Mouse (Mus musculus) hindbrain, embryonic 16.5 days (tissue): ENCODE data around the gene Med22. TPM values are rescaled to one million over a fixed set of nuclear protein-coding genes. Genes with fewer than 3 reads are reported as not detected.
"Not testable (repeated sequence)": the region's sequence is repeated elsewhere in the genome, so short reads cannot be mapped to it uniquely, and the experiment has no call there.

Experiments used
- ATAC-seq: fragments of 200-750 bp; cut with Nextera tagmentation; 2 replicates; pipeline ENCODE4 v1.8.0; 2017; ENCODE audit warnings: moderate TSS enrichment, moderate library complexity
- H3K27ac ChIP-seq: fragments of 300-500 bp; sonication (generic); 2 replicates; pipeline ENCODE4 v1.5.1; 2014; ENCODE audit warnings: low read depth, mild to moderate bottlenecking, control low read depth, low read length, moderate library complexity
- H3K27me3 ChIP-seq: fragments of 300-500 bp; sonication (generic); replicated peaks from 2 replicates; pipeline ENCODE4 v1.6.1; 2014; ENCODE audit warnings: low read length; ENCODE audit not compliant: control insufficient read depth, insufficient read depth
- H3K36me3 ChIP-seq: fragments of 300-500 bp; sonication (generic); 2 replicates; pipeline ENCODE4 v1.6.1; 2014; ENCODE audit warnings: mild to moderate bottlenecking, low read length, moderate library complexity, mixed read lengths; ENCODE audit not compliant: control insufficient read depth, insufficient read depth
- H3K4me1 ChIP-seq: fragments of 300-500 bp; sonication (generic); 2 replicates; pipeline ENCODE4 v1.6.1; 2014; ENCODE audit warnings: low read depth, low read length; ENCODE audit not compliant: control insufficient read depth, insufficient read depth
- H3K4me2 ChIP-seq: fragments of 300-500 bp; sonication (generic); 2 replicates; pipeline ENCODE4 v1.6.1; 2014; ENCODE audit warnings: mild to moderate bottlenecking, low read length, control low read depth, moderate library complexity
- H3K4me3 ChIP-seq: fragments of 300-500 bp; sonication (generic); 2 replicates; pipeline ENCODE4 v1.5.1; 2014; ENCODE audit warnings: mild to moderate bottlenecking, low read length, control low read depth, moderate library complexity
- H3K9ac ChIP-seq: fragments of 300-500 bp; sonication (generic); 2 replicates; pipeline ENCODE4 v1.6.1; 2014; ENCODE audit warnings: low read depth, mild to moderate bottlenecking, control low read depth, low read length, moderate library complexity
- H3K9me3 ChIP-seq: fragments of 300-500 bp; sonication (generic); 2 replicates; pipeline ENCODE4 v1.6.1; 2014; ENCODE audit warnings: mild to moderate bottlenecking, low read length, moderate library complexity; ENCODE audit not compliant: control insufficient read depth
- WGBS: fragments of 180-500 bp; shearing (Covaris S2); extraction: QIAGEN DNeasy Blood & Tissue Kit; methylation state at CpG from one replicate; pipeline ENCODE4 v1.1.7; 2014; 5-methylcytosine and 5-hydroxymethylcytosine counted together
- polyA plus RNA-seq: library from polyadenylated mRNA; unstranded; fragments of >200 nt; fragmentation: Nextera tagmentation; extraction: Ambion mirVana; gene quantifications from 2 replicates; pipeline ENCODE4 v1.2.1, GENCODE M21; 2015

Med22 gene
- polyA plus RNA-seq, 1 experiment from 2014 or later, result 119 TPM

DNA sequence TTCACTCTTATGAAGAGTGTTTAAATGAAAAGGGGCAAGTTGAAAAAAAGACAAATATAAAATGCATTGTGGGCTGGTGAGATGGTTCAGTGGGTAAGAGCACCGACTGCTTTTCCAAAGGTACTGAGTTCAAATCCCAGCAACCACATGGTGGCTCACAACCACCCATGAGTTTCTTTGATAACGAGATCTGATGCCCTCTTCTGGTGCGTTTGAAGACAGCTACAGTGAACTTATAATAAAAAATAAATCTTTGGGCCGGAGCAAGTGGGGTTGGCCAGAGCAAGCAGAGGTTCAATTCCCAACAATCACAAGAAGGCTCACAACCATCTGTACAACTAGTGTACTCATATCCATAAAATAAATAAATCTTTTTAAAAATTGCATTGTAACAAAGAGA lies 14.6 kb downstream of the Med22 start:
- Histone ChIP-seq H3K4me2 (no peak overlapping the region), H3K9me3 (no peaks in the 10 kb centered on the region), H3K9ac (no peak overlapping the region), H3K4me1 (no peaks in the 10 kb centered on the region), H3K27ac (no peak overlapping the region), H3K36me3 (peaks cover 49% of the 10 kb centered on the region), H3K4me3 (no peak overlapping the region), H3K27me3 (no peaks in the 10 kb centered on the region)
- no peak for ATAC-seq
- 94% methylated on average over 4 of the region's 4 CpGs for WGBS

DNA sequence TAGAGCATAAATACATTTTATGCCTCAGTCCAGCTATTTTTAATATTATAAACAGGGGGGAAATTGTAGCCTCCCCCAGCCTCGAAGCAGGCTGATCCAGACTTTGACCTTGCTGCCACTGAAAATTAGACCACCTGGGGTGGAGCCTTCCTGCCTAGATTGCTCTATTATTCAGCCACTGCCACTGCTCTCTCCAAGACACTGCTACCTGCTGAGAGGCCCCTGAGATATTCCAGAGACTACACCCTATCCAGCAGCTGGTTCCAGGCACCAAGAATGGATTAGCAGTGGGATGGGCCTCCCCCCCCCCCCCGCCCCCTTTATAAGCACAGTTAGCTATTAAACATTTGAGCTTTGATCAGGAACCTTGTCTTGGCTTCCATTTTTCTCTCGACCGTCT lies 24.3 kb downstream of the Med22 start:
- H3K9me3 ChIP-seq, H3K27me3 ChIP-seq, ATAC-seq, H3K9ac ChIP-seq, H3K4me2 ChIP-seq, H3K4me3 ChIP-seq, H3K27ac ChIP-seq, H3K4me1 ChIP-seq: not testable (repeated sequence)
- H3K36me3 ChIP-seq, result peaks cover 15% of the 10 kb centered on the region
- WGBS, result 42% methylated on average over 4 of the region's 4 CpGs

DNA sequence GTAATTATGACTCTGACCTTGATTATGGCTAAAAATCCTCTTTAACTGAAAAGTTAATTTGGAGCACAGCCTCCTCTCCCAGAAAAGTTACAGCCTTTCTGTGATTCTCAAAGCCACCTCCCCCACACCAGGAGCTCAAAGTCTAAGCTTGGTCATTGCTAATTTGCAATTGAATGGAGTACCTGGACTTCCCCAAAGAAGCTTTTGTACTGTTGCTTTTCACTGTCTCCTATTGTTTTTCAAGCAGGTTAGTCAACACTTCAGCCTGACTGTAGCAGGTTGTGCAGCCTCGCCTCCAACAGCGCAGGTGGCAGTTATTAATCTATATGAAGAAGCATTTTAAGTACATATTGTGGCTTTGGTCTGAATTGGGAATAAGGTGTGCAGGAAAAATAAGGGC lies 24.9 kb downstream of the Med22 start:
- H3K4me1 ChIP-seq, H3K4me2 ChIP-seq, H3K27ac ChIP-seq, H3K36me3 ChIP-seq, H3K4me3 ChIP-seq, H3K9ac ChIP-seq, H3K9me3 ChIP-seq, ATAC-seq, H3K27me3 ChIP-seq: not testable (repeated sequence)
- 80% methylated on average over 2 of the region's 2 CpGs for WGBS

DNA sequence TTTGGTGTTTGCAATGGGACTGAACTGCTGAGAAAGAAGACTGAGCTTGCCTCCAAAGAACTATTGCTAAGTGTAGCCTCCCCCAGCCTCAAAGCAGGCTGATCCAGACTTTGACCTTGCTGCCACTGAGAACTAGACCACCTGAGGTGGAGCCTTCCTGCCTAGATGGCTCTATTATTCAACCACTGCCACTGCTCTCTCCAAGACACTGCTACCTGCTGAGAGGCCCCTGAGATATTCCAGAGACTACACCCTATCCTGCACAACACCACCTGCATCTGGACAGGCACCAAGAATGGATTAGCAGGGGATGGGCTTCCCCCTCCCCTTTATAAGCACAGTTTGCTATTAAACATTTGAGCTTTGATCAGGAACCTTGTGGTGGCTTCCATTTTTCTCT lies 31.9 kb downstream of the Med22 start:
- no peak overlapping the region for H3K9ac ChIP-seq
- no peak overlapping the region for H3K4me2 ChIP-seq
- no peak overlapping the region for H3K4me3 ChIP-seq
- no peaks in the 10 kb centered on the region for H3K36me3 ChIP-seq
- peaks cover 3% of the 10 kb centered on the region; the same call in 1 of the 2 replicates for H3K9me3 ChIP-seq
- no peak overlapping the region for H3K27ac ChIP-seq
- no peaks in the 10 kb centered on the region for H3K4me1 ChIP-seq
- ATAC-seq, result no peak
- H3K27me3 ChIP-seq, result no peaks in the 10 kb centered on the region

DNA sequence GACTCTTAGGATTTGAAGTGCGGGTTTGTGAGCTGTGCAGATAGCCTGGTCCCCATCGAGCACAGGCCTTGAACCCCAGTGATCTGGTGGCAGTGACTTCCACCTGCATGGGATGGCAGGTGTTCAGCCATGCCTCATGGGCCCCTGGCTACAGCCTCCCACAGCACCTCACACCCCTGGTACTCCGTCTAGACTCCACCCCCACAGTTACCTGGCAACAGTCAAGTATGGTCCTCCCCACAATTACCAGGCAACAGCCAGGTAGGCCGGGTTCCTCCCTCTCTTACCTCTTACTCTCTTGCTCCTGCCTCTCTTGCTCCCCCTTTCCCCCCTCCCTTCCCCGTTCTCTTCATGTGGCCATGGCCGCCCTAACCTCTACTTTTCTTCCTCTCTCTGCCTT lies 39.8 kb downstream of the Med22 start:
- 57% methylated on average over 6 of the region's 6 CpGs for WGBS
- H3K27me3 ChIP-seq, result no peaks in the 10 kb centered on the region

DNA sequence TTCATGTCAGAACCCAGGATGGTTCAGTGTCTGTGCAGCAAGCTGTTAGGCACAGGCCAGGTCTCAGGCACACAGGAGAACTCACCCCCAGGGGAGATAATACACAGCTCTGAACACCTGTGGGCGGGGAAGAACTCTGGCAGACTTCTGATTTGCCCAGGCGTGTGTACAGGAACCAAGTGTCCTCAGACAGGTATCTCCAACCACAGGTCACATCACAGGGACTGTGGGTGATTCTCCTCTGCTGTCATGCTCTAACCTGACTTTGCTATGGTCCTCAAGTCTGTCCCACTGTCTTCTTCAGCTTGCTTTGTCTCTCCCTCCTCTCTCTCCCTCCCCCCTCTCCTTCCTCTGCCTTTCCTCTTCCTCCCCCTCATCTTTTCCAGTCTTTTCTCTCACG lies 45.6 kb downstream of the Med22 start, which contains the start of gene Abo:
Gene Abo (minus strand): TSS at position 101 of the 400 bp plus-strand sequence.
- no peaks in the 10 kb centered on the region for H3K36me3 ChIP-seq
- H3K4me2 ChIP-seq, result no peak within 1 kb of the TSS
- WGBS, result 71% methylated on average over 3 of the region's 3 CpGs
- no peak within 1 kb of the TSS for H3K27ac ChIP-seq
- H3K27me3 ChIP-seq, result no peaks in the 10 kb centered on the region
- no peak within 1 kb of the TSS for H3K9ac ChIP-seq
- H3K9me3 ChIP-seq, result no peaks in the 10 kb centered on the region
- no peaks in the 10 kb centered on the region for H3K4me1 ChIP-seq
- H3K4me3 ChIP-seq, result no peak within 1 kb of the TSS
- ATAC-seq, result no peak

More for the DNA sequence above, 39.8 kb downstream of the Med22 start:
- Histone ChIP-seq H3K4me2 (no peak overlapping the region), H3K4me1 (no peaks in the 10 kb centered on the region), H3K36me3 (no peaks in the 10 kb centered on the region), H3K27ac (no peak overlapping the region), H3K9ac (no peak overlapping the region), H3K9me3 (no peaks in the 10 kb centered on the region), H3K4me3 (no peak overlapping the region)
- no peak for ATAC-seq

DNA sequence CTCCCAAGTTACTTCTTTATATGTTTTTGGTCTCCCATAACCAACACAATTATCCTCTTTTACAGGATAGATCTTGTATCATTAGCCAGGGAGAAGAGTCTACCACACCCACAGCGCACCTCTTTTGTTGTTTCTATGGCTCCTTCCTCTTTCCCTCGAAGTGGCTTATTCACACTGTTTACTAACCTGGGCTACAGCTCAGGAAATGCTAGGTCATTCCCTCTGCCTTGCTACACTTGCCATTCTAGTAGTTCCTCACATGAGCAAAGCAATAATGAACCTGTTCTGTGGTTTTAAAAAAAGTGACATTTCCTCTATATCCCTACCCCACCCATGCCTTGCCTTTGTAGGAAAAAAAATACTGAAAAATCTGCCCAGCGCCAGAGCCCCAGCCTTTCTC lies 47.6 kb downstream of the Med22 start:
- ATAC-seq, result no peak
- no peaks in the 10 kb centered on the region for H3K4me1 ChIP-seq
- no peak overlapping the region for H3K27ac ChIP-seq
- H3K9me3 ChIP-seq, result no peaks in the 10 kb centered on the region
- WGBS, result 73% methylated on average over 3 of the region's 3 CpGs
- no peak overlapping the region for H3K9ac ChIP-seq
- H3K4me2 ChIP-seq, result no peak overlapping the region
- no peaks in the 10 kb centered on the region for H3K27me3 ChIP-seq
- no peaks in the 10 kb centered on the region for H3K36me3 ChIP-seq
- H3K4me3 ChIP-seq, result no peak overlapping the region

Other genes with a start within 250 kb of the Med22 start
- not detected in 2 replicates for gene Lcn4, start 239.4 kb downstream of the Med22 start, polyA plus RNA-seq
- not detected in 2 replicates for gene Abo, start 45.7 kb downstream of the Med22 start, polyA plus RNA-seq
- gene Surf6, start 7.8 kb downstream of the Med22 start, polyA plus RNA-seq, result 31.1 and 32.2 TPM in 2 replicates
- 341 and 368 TPM in 2 replicates for gene Rpl7a, start 87 bp upstream of the Med22 start, polyA plus RNA-seq
- gene Surf2, start 5.7 kb upstream of the Med22 start, polyA plus RNA-seq, result 55.8 and 57.3 TPM in 2 replicates
- gene Surf1, start 5.9 kb upstream of the Med22 start, polyA plus RNA-seq, result 87.3 and 98.9 TPM in 2 replicates
- 110 and 121 TPM in 2 replicates for gene Surf4, start 23.3 kb upstream of the Med22 start, polyA plus RNA-seq
- 0.06 and 0.14 TPM in 2 replicates for gene Stkld1, start 23.4 kb upstream of the Med22 start, polyA plus RNA-seq
- gene Rexo4, start 53.7 kb upstream of the Med22 start, polyA plus RNA-seq, result 39.6 and 41.0 TPM in 2 replicates
- gene Adamts13, start 62.7 kb upstream of the Med22 start, polyA plus RNA-seq, result 0.29 TPM in 1 of 2 replicates, not detected in the other
- gene Cacfd1, start 99.2 kb upstream of the Med22 start, polyA plus RNA-seq, result 103 TPM in 2 replicates
- gene Slc2a6, start 117.3 kb upstream of the Med22 start, polyA plus RNA-seq, result 18.0 and 21.6 TPM in 2 replicates
- gene Mymk, start 161.5 kb upstream of the Med22 start, polyA plus RNA-seq, result 0.21 and 3.5 TPM in 2 replicates
- 9.6 and 11.8 TPM in 2 replicates for gene Adamtsl2, start 168.7 kb upstream of the Med22 start, polyA plus RNA-seq
- gene Fam163b, start 231.8 kb upstream of the Med22 start, polyA plus RNA-seq, result 10.2 and 10.3 TPM in 2 replicates